Mouse (Mus musculus) erythroblast, embryonic 14.5 days (primary cell): Measurements from ENCODE around the gene Nudt9.

Source experiments
- GATA1 ChIP-seq: IDR thresholded peaks from 2 replicates; pipeline ENCODE4 v1.6.1; 2012; ENCODE audit warnings: low read length, inconsistent platforms, mixed read lengths
- TAL1 ChIP-seq: IDR thresholded peaks from 3 replicates; pipeline ENCODE4 v1.6.1; 2012; ENCODE audit warnings: low read length, inconsistent platforms, mixed read lengths

DNA sequence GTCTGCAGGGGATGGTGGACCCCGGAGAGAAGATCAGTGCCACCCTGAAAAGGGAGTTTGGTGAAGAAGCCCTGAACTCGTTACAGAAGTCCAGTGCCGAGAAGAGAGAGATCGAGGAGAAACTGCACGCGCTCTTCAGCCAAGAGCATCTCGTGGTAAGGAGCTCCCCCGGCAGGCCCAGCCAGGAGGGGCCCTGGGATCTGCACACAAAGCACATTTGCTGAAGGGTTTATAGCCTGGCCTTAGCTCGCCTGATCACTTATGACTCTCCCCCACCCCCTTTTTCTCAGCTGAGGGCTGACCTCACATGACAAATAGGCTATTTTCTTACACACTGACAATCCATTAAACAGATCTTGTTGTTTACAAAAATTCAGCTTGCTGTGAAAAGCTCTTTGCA, 13.5 kb downstream of the Nudt9 start:
- TF ChIP-seq TAL1 = no peak
- TF ChIP-seq GATA1 = no peak
